Mouse (Mus musculus) heart, postnatal 25 days (tissue): Measurements from ENCODE around the gene Nrtn. TPM values are rescaled to one million over a fixed set of nuclear protein-coding genes. Genes with fewer than 3 reads are reported as not detected.
A peak's percentile ranks its signal among the peaks of the same experiment; 100 is the strongest.

Source experiments
- DNase-seq: peaks from one replicate; pipeline ENCODE4 v3.0.0; 2022; ENCODE audit warnings: low spot score
- intact Hi-C: fragments of 180-260 bp; cut with DNase I; formaldehyde crosslinking; loops from one replicate; pipeline ENCODE4 v1.15.1; 2025
- total RNA-seq, 2 experiments: library from RNA; stranded (reverse); gene quantifications; 2 replicates each; pipeline ENCODE4 v1.2.3; 2021

Nrtn gene
- total RNA-seq: 10 to 100 TPM; 25.7 to 28.8 TPM

GRCm38 (mm10) chr17:56757416-56758123 lies at the start of gene Nrtn:
Gene Nrtn, minus strand, starts transcription at chr17:56757530.
- intact Hi-C loops: loop anchor here (2.0 kb wide), 2 partner anchors 39 to 63 kb away; partner anchors contain the start of gene Vmac

GRCm38 (mm10) chr17:56805784-56806183 lies 48.5 kb upstream of the Nrtn start:
- no peak for DNase-seq
- intact Hi-C loops: loop anchor here (10.0 kb wide), 1 partner anchor 359 kb away; no protein-coding TSS in a partner anchor

More at GRCm38 (mm10) chr17:56757416-56758123, at the start of gene Nrtn:
- DNase-seq: peak; percentile 65

- intact Hi-C loops: loop anchor here (10.0 kb wide), 1 partner anchor 360 kb away; no protein-coding TSS in a partner anchor
- no peak for DNase-seq
Measured at GRCm38 (mm10) chr17:56804952-56805351, 47.6 kb upstream of the Nrtn start.

DNA sequence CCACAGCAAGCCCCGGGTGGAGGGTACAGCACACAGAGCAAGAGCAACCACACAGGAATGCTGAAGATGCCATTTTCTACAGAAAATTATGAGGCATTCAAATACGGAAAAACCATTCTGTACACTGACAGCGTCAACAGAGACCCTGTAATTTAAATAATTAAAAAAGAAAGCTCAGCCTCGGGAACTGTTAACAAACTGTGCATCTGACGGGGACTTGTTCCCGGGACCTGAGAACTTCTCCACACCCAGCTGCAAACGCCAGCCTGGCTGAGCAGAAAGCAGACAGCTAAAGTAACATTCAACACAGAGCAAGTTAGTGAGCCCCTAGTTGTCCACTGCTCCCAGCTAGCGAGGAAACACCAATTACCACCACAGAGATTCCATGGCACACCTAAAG lies 44.7 kb upstream of the Nrtn start:
- intact Hi-C loops: loop anchor here (10.0 kb wide), 1 partner anchor 363 kb away; no protein-coding TSS in a partner anchor
- DNase-seq: no peak

- DNase-seq: no peak
- intact Hi-C loops: no loop called here
Measured at GRCm38 (mm10) chr17:56799276-56799675, 41.9 kb upstream of the Nrtn start.

- no peak for DNase-seq
- intact Hi-C loops: no loop called here
Measured at GRCm38 (mm10) chr17:56793614-56794319, 36.4 kb upstream of the Nrtn start.

- no peak for DNase-seq
- intact Hi-C loops: no loop called here
Measured at GRCm38 (mm10) chr17:56792588-56792987, 35.3 kb upstream of the Nrtn start.

DNA sequence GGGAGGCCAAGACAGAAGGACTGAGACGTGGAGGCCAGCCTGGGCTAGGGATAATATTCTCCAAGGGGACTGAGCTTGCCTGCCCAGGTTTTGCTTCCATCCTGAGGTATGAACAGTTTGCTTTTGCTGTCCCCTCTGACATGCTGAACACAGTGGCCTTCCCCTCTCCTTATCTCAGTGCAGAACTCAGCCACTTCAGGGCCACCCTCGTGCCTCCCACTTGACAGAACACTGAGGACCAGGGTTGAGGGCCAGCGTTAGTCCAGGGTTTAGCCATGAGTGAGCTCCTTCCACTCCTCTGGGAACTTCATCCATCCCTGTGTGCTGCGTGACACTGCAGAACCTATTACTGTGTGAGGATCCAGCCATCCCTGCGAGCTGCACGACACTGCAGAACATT lies 32.0 kb upstream of the Nrtn start:
- intact Hi-C loops: no loop called here
- no peak for DNase-seq

GRCm38 (mm10) chr17:56788886-56789285 lies 31.6 kb upstream of the Nrtn start:
- DNase-seq: no peak
- intact Hi-C loops: no loop called here

- no peak for DNase-seq
- intact Hi-C loops: no loop called here
Measured at GRCm38 (mm10) chr17:56780291-56780978, 23.1 kb upstream of the Nrtn start.

GRCm38 (mm10) chr17:56778779-56779362 lies 21.5 kb upstream of the Nrtn start:
- intact Hi-C loops: no loop called here
- DNase-seq: no peak

- no peak for DNase-seq
- intact Hi-C loops: no loop called here
Measured at GRCm38 (mm10) chr17:56777568-56777967, 20.2 kb upstream of the Nrtn start.

DNA sequence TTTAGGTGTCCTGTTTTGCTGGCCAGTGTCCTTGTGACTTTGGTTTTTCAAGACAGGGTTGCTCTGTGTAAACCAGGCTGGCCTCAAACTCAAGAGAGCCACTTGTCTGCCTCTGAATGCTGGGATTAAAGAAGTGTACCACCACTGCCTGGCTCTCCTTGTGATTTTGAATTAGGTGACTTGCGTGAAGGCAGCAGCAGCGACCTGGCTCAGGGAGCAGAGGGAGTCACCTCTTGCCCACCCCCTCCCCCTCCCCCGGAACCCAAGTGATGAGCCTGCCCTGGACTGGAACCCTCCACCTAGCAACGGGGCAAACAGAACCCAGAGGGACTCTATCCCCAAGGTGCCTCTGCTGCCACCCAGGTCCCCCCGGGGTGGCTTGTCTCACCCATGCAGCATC lies 12.6 kb upstream of the Nrtn start, which contains the start of gene Prr22:
Gene Prr22, plus strand, starts transcription at position 301 of the 400 bp plus-strand sequence.
- no peak for DNase-seq
- intact Hi-C loops: loop anchor here (5.0 kb wide), 1 partner anchor 62 kb away; the partner anchor contains the start of gene Rfx2

- no peak for DNase-seq
- intact Hi-C loops: loop anchor here (5.0 kb wide), 1 partner anchor 63 kb away; the partner anchor contains the start of gene Rfx2
Measured at GRCm38 (mm10) chr17:56768941-56769340, 11.6 kb upstream of the Nrtn start.

- intact Hi-C loops: loop anchor here (5.0 kb wide), 1 partner anchor 65 kb away; the partner anchor contains the start of gene Rfx2
- DNase-seq: no peak
Measured at GRCm38 (mm10) chr17:56767531-56768135, 10.3 kb upstream of the Nrtn start.

DNA sequence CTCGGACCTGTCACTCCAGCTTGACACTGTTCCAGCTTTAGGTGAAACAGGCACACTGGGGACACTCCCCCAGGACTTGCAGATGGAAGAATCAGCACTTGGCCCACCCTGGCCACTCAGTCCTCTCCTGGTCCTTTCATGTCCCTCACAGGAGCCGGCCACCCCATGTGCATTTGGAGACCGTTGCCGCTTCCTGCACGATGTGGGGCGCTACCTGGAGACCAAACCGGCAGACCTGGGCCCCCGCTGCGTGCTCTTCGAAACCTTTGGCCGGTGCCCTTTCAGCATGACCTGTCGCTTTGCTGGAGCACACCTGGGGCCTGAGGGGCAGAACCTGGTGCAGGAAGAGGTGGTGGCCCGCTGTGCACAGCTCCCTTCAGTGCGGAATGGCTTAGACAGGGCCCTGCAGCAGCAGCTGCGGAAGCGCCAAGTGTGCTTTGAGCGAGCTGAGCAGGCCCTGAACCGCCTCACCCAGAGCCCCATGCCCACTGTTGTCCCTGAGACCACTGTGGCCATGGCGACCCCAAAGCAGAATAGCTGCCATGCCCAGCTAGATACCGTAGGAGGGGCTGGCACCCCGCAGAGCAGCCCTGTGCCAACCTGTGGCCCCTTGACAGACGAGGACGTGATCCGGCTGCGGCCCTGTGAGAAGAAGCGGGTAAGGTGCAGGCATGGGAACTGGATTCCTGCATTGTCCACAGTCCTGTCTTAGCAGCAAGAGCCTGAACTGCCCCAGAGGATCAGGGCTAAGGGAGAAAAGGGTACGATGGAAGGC lies 9.5 kb upstream of the Nrtn start:
- intact Hi-C loops: loop anchor here (5.0 kb wide), 1 partner anchor 65 kb away; the partner anchor contains the start of gene Rfx2

DNA sequence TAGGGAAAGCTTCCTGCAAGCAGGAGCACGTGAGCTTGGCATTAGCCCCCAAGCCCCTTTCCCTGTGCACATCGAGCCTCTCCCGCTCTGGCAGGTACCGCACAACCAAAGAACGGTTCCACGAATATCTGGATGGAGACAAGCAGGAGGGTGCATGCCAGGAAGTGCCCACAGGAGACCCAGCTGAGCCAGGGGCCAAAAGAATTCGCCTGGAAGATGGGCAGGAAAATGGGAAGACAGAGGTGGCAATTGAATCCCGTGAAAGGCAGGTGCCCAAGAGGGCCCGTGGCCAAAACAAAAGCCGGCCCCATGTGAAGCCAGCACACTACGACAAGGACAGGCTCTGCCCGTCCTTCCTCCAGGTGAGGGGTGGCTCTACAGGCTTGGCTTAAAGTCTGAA lies 8.1 kb upstream of the Nrtn start:
- no peak for DNase-seq
- intact Hi-C loops: loop anchor here (5.0 kb wide), 1 partner anchor 67 kb away; the partner anchor contains the start of gene Rfx2

More for the DNA sequence above, 9.5 kb upstream of the Nrtn start:
- DNase-seq: no peak
